Mouse (Mus musculus): ENCODE measurements around the gene Pdlim3. TPM values are rescaled to one million over a fixed set of nuclear protein-coding genes. Genes with fewer than 3 reads are reported as not detected.
A peak's percentile ranks its signal among the peaks of the same experiment; 100 is the strongest.
"Not testable (repeated sequence)": the region's sequence is repeated elsewhere in the genome, so short reads cannot be mapped to it uniquely, and the experiment has no call there.

Pdlim3 gene
- total and polyA plus RNA-seq, 2 experiments from 2014 or later = 20.8 to 23.6 TPM

DNA sequence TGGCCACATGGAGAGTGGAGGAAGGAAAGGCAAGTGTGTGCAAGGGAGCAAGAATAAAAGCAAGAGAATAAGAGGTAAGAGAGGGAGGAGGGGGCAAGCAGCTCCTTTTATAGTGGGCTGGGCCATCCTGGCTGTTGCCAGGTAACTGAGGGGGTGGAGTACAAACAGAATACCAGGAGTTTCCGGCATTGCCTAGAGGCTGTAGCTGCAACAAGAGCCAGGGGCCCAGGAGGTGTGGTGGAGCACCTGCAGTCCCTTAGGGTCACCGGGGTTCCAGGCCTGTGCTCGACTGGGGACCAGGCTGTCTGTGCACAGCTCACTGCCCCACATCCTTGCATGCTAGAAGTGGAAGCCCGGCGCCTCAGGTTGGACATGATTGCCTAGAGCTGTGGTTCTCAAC is 27.5 kb upstream of the Pdlim3 start:
- no peak overlapping the region for H3K27ac ChIP-seq
- H3K4me1 ChIP-seq (ENCODE audit: insufficient read depth, low read length) = no peaks in the 10 kb centered on the region
- H3K36me3 ChIP-seq (ENCODE audit: insufficient read depth, low read length) = no peaks in the 10 kb centered on the region
- 57% methylated on average over 5 of the region's 5 CpGs for WGBS
- TF ChIP-seq CTCF (IDR thresholded peaks at IDR 0.05; ENCODE audit: low read depth) = no peak
- ATAC-seq (no peak), DNase-seq (ENCODE audit: low spot score) (no peak)
- H3K27me3 ChIP-seq (ENCODE audit: insufficient read depth, low read length) = no peaks in the 10 kb centered on the region
- H3K9ac ChIP-seq (replicated peaks; ENCODE audit: low read length) = no peak overlapping the region
- H3K4me3 ChIP-seq (ENCODE audit: low read length) = no peak overlapping the region
- no peak overlapping the region for H3K4me2 ChIP-seq (ENCODE audit: low read depth, low read length)
- no peaks in the 10 kb centered on the region for H3K9me3 ChIP-seq (ENCODE audit: low read length)

DNA sequence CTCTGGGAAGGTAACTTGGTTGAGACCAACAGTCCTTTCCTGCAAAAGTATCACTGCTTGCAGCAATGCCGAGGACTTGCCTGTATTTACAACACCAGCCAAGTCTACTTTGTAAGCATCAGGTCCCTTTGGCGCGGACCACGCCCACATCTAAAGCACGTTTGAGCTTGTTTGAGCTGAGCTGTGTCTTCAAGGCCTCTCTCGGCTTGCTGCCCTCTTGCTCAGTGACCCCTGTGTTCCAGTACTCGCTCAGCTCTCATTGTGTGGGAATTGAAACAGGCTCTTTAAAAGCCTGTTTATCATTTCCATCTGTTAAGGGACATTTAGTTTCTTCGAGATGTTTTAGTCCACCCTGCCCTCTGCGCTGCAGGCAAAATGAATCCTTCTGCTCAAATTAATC is 26.9 kb upstream of the Pdlim3 start:
- DNase-seq (ENCODE audit: low spot score) (peak; percentile 12), ATAC-seq (no peak)
- 34% methylated on average over 9 of the region's 9 CpGs for WGBS
- H3K4me2 ChIP-seq (ENCODE audit: low read depth, low read length) = no peak overlapping the region
- H3K9me3 ChIP-seq (ENCODE audit: low read length) = no peaks in the 10 kb centered on the region
- H3K27me3 ChIP-seq (ENCODE audit: insufficient read depth, low read length) = no peaks in the 10 kb centered on the region
- no peaks in the 10 kb centered on the region for H3K36me3 ChIP-seq (ENCODE audit: insufficient read depth, low read length)
- H3K4me3 ChIP-seq (ENCODE audit: low read length) = no peak overlapping the region
- no peaks in the 10 kb centered on the region for H3K4me1 ChIP-seq (ENCODE audit: insufficient read depth, low read length)
- no peak for TF ChIP-seq CTCF (IDR thresholded peaks at IDR 0.05; ENCODE audit: low read depth)
- no peak overlapping the region for H3K9ac ChIP-seq (replicated peaks; ENCODE audit: low read length)
- H3K27ac ChIP-seq = no peak overlapping the region

DNA sequence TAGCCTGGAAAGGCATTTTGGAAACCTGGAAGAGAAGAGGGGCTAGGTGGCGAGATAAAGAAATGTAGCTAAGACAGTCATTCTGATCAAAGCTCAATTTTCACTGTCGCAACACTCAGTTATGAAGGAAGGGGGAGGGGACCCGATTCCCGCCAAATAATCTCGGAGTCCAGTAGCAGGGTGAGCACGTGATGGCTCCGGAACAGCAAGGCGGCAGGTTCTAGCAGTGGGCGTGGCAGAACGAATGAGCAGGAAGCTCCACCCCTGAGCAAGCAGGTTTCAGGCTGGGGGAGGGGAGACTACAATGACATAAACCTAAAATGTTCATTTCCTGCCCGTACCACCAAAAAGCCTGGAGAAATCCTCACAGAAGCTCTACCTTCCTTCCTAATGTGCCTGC is 13.7 kb upstream of the Pdlim3 start:
- H3K9ac ChIP-seq (replicated peaks; ENCODE audit: low read length); H3K4me2 ChIP-seq (ENCODE audit: low read depth, low read length); H3K27ac ChIP-seq; DNase-seq (ENCODE audit: low spot score); H3K36me3 ChIP-seq (ENCODE audit: insufficient read depth, low read length); H3K4me3 ChIP-seq (ENCODE audit: low read length); H3K27me3 ChIP-seq (ENCODE audit: insufficient read depth, low read length); H3K9me3 ChIP-seq (ENCODE audit: low read length); H3K4me1 ChIP-seq (ENCODE audit: insufficient read depth, low read length); ATAC-seq: not testable (repeated sequence)
- 85% methylated on average over 11 of the region's 11 CpGs for WGBS

DNA sequence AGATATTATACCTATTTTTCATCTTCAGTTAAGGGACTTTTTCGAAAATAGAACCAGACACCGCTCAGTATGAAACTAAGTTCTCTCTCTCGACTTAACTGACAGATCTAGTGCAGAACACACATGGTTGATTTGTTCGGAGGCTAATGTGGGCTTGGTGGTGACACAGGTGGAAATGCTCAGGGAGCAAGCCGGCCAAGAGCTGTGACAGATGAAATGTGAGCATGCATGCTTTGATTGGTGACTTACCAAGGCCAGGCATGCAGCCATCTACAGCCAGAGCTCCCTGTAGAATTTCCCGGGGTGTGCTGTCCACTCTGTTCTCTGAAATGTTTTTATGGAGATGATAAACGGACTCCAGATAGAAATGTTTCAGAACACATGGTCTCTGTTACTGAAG is 13.2 kb upstream of the Pdlim3 start:
- Histone ChIP-seq H3K4me2 (ENCODE audit: low read depth, low read length) (no peak overlapping the region), H3K27ac (no peak overlapping the region), H3K36me3 (ENCODE audit: insufficient read depth, low read length) (no peaks in the 10 kb centered on the region), H3K4me3 (ENCODE audit: low read length) (no peak overlapping the region), H3K4me1 (ENCODE audit: insufficient read depth, low read length) (0 out of 2 replicates have a peak, but pooled peaks cover 4% of the 10 kb centered on the region), H3K27me3 (ENCODE audit: insufficient read depth, low read length) (no peaks in the 10 kb centered on the region), H3K9ac (replicated peaks; ENCODE audit: low read length) (no peak overlapping the region), H3K9me3 (ENCODE audit: low read length) (no peaks in the 10 kb centered on the region)
- no peak for ATAC-seq
- DNase-seq (ENCODE audit: low spot score) = no peak
- TF ChIP-seq CTCF (IDR thresholded peaks at IDR 0.05; ENCODE audit: low read depth) = no peak
- 77% methylated on average over 7 of the region's 7 CpGs for WGBS

DNA sequence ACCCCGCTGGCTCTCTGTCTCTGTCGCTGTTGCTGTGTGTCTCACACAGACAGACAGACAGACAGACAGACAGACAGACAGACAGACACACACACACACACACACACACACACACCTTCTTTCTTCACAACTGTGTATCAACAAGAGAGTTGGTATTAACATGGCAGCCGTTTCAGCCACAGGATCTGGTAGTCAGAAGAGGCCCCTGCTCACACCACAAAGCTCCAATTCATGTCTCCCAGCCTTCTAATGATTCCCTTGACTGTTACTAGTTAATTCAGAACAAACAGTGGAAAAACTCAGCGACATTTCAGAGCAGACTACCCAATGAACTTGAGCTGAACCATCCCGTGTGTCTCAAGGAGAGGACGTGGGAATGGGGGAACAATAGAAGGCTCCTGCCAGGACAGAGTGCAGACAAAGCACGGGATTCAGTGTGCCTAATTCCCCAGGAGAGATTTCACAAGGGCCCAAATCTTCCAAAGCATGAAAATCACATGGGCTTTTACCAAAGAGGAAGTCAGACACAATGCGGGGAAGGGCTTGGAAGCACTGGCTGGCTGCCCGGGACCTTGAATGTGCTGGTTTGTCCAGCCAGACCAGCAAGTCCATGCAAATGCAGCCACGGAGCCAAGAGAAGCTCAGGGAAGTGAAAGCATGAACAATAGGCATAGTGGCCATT is 10.2 kb upstream of the Pdlim3 start:
- H3K9ac ChIP-seq (replicated peaks; ENCODE audit: low read length) = no peak overlapping the region
- H3K4me3 ChIP-seq (ENCODE audit: low read length) = no peak overlapping the region
- H3K27me3 ChIP-seq (ENCODE audit: insufficient read depth, low read length) = no peaks in the 10 kb centered on the region
- TF ChIP-seq CTCF (IDR thresholded peaks at IDR 0.05; ENCODE audit: low read depth) = no peak
- ATAC-seq (peak; percentile 85), DNase-seq (ENCODE audit: low spot score) (peak; percentile 89)
- H3K4me2 ChIP-seq (ENCODE audit: low read depth, low read length) = peak overlapping the region; percentile 20
- peak overlapping the region; percentile 70 for H3K27ac ChIP-seq
- no peaks in the 10 kb centered on the region for H3K9me3 ChIP-seq (ENCODE audit: low read length)
- H3K36me3 ChIP-seq (ENCODE audit: insufficient read depth, low read length) = no peaks in the 10 kb centered on the region
- H3K4me1 ChIP-seq (ENCODE audit: insufficient read depth, low read length) = 0 out of 2 replicates have a peak, but pooled peaks cover 4% of the 10 kb centered on the region
- 14% methylated on average over 10 of the region's 10 CpGs for WGBS

DNA sequence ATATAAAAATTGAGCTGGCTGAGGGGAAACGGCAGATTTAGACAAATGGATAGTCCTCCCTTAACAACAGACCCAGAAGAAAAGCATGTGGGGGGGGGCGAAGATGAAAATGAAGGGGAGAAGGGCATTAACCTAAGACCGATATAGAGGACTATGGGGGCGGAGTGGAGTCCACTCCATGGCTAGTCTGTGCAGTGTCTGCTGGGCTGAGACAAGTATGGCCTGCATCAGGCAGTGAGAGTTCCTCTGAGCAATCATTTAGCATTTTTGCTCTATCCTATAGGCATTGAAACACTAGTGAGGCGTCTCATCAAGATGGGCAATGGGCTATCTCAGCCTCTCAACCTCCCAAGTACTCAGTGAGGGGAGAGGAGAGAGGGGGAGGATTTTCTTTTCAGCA is 8.9 kb upstream of the Pdlim3 start:
- Histone ChIP-seq H3K9ac (replicated peaks; ENCODE audit: low read length) (no peak overlapping the region), H3K36me3 (ENCODE audit: insufficient read depth, low read length) (no peaks in the 10 kb centered on the region), H3K4me3 (ENCODE audit: low read length) (no peak overlapping the region), H3K27me3 (ENCODE audit: insufficient read depth, low read length) (no peaks in the 10 kb centered on the region), H3K9me3 (ENCODE audit: low read length) (no peaks in the 10 kb centered on the region), H3K4me2 (ENCODE audit: low read depth, low read length) (no peak overlapping the region), H3K27ac (no peak overlapping the region), H3K4me1 (ENCODE audit: insufficient read depth, low read length) (0 out of 2 replicates have a peak, but pooled peaks cover 4% of the 10 kb centered on the region)
- TF ChIP-seq CTCF (IDR thresholded peaks at IDR 0.05; ENCODE audit: low read depth) = no peak
- WGBS = 67% methylated on average over 5 of the region's 5 CpGs
- no peak for DNase-seq (ENCODE audit: low spot score)
- no peak for ATAC-seq

DNA sequence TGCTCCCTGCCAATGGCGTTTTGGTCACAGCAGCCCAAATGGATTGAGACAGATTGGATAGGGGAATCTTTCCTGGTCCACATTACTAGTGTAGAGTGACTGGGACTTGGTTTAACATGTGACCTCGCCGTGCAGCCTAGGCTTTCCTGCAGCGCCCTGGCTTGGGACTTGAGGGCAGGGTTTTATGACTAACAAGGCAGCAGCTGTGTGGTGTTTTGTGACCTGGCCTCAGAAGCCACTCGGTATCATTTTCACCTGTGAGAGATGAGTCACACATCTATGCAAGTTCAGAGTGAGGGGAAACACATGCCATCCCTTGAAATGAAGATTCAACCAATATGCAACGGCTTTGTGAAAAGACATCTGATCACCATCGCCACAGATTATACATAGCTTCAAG is 7.6 kb upstream of the Pdlim3 start:
- Histone ChIP-seq H3K9ac (replicated peaks; ENCODE audit: low read length) (no peak overlapping the region), H3K4me2 (ENCODE audit: low read depth, low read length) (no peak overlapping the region), H3K36me3 (ENCODE audit: insufficient read depth, low read length) (no peaks in the 10 kb centered on the region), H3K4me1 (ENCODE audit: insufficient read depth, low read length) (0 out of 2 replicates have a peak, but pooled peaks cover 4% of the 10 kb centered on the region), H3K27me3 (ENCODE audit: insufficient read depth, low read length) (no peaks in the 10 kb centered on the region), H3K9me3 (ENCODE audit: low read length) (no peaks in the 10 kb centered on the region), H3K27ac (no peak overlapping the region), H3K4me3 (ENCODE audit: low read length) (no peak overlapping the region)
- WGBS = 95% methylated on average over 7 of the region's 7 CpGs
- ATAC-seq = no peak
- no peak for DNase-seq (ENCODE audit: low spot score)
- TF ChIP-seq CTCF (IDR thresholded peaks at IDR 0.05; ENCODE audit: low read depth) = no peak

All from hindbrain, postnatal 0 days (tissue).